10 mouse cellular contexts compared by ENCODE assay signal in the genomic region with DNA sequence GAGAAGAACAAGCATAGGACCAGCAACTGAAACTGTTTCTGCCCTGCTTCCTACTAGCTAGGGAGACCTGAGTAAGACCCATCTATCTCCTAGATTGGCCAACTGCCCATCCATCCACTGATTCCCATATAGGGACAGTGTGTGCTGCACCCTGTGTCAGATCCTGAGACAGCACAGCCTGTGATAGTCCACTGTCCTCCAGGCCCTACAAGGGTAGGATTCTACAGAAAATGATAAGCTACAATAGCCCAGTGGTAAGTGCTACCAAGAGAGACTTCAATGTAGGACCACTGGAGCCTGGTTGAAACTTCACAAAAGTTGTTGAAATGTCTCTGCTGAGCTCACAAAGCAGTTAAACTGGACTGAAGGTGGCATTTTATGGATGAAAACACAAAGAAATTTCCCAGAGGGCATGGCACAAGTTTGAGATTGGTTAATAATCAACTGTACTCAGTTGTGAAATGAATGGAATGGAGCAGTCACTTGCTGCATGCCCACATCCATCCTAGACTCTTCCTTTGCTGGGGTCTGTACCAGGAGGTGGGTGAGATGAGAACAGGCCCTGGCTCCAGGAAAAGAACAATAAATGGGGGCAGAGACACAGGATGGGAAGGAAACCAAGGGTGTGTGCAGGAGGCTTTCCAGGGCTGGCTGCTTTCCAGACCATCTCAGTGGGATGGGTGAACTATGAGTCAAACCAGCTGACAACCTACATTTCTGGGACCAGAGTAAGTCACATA. TPM values are rescaled to one million over a fixed set of nuclear protein-coding genes. Genes with fewer than 3 reads are reported as not detected.
DNase-seq lines count a peak whose midpoint lies in the region; ATAC-seq lines count a peak whose summit lies in the region.
"Had no signal": no experiment of that assay in that cellular context is flagged by ENCODE, and none has a peak within 500 bp of the region (broad histone marks: within the 10 kb centered on the region; RNA-seq: fewer than 3 reads in every experiment).

No protein-coding gene starts in this region.

- no peaks in the 10 kb centered on the region for H3K27me3 ChIP-seq in heart, embryonic 10.5 days (ENCODE audit: insufficient read depth, poor library complexity, severe bottlenecking)
- no peaks in the 10 kb centered on the region for H3K27me3 ChIP-seq in heart, embryonic 13.5 days (replicated peaks)
- H3K27me3 ChIP-seq in hindbrain, embryonic 14.5 days (ENCODE audit: control insufficient read depth, insufficient read depth, low read length): no peaks in the 10 kb centered on the region
- H3K27me3 ChIP-seq in hindbrain, embryonic 10.5 days (ENCODE audit: insufficient read depth, poor library complexity, severe bottlenecking): no peaks in the 10 kb centered on the region

- H3K4me3 ChIP-seq in heart, embryonic 10.5 days: no peak overlapping the region
- H3K4me3 ChIP-seq in heart, embryonic 13.5 days: no peak overlapping the region
- no peak overlapping the region for H3K4me3 ChIP-seq in hindbrain, embryonic 14.5 days (replicated peaks; ENCODE audit: low read length)
- H3K4me3 ChIP-seq in hindbrain, embryonic 10.5 days: no peak overlapping the region

- no peak for ATAC-seq in heart, embryonic 13.5 days (ENCODE audit: extremely low read depth, insufficient number of reproducible peaks, low FRiP score, low TSS enrichment)
- ATAC-seq in hindbrain, embryonic 14.5 days (ENCODE audit: low FRiP score): no peak
- no peak for ATAC-seq in erythroid progenitor cell, adult 5-6 weeks (replicated peaks; ENCODE audit: low FRiP score, poor library complexity, severe bottlenecking)

- peak; percentile 97 for DNase-seq in heart, adult 11 months
- no peak for DNase-seq in heart, embryonic 10.5 days (ENCODE audit: low spot score)
- peak; percentile 18 for DNase-seq in 416B (ENCODE audit: low read depth)
- peak; percentile 83 for DNase-seq in kidney, postnatal 10 days
- DNase-seq in hindbrain, embryonic 14.5 days (ENCODE audit: low spot score): no peak
- no peak for DNase-seq in hindbrain, embryonic 10.5 days (ENCODE audit: low spot score)
- DNase-seq: cerebellum, adult 9-10 months; retina, postnatal 1 day had no signal

- no peak overlapping the region for H3K9ac ChIP-seq in heart, embryonic 13.5 days
- H3K9ac ChIP-seq in hindbrain, embryonic 14.5 days: no peak overlapping the region

- no peak overlapping the region for H3K4me2 ChIP-seq in heart, embryonic 13.5 days
- H3K4me2 ChIP-seq in hindbrain, embryonic 14.5 days (replicated peaks): no peak overlapping the region

- peaks cover 13% of the 10 kb centered on the region for H3K9me3 ChIP-seq in heart, embryonic 10.5 days
- peaks cover 14% of the 10 kb centered on the region for H3K9me3 ChIP-seq in heart, embryonic 13.5 days
- H3K9me3 ChIP-seq in hindbrain, embryonic 14.5 days (ENCODE audit: control insufficient read depth, low read length): no peaks in the 10 kb centered on the region
- peaks cover 10% of the 10 kb centered on the region for H3K9me3 ChIP-seq in hindbrain, embryonic 10.5 days

- H3K4me1 ChIP-seq in heart, embryonic 10.5 days: peaks cover 17% of the 10 kb centered on the region
- H3K4me1 ChIP-seq in heart, embryonic 13.5 days: peaks cover 55% of the 10 kb centered on the region
- H3K4me1 ChIP-seq in hindbrain, embryonic 14.5 days (replicated peaks; ENCODE audit: control insufficient read depth, insufficient read depth, low read length): no peaks in the 10 kb centered on the region
- H3K4me1 ChIP-seq in hindbrain, embryonic 10.5 days (replicated peaks): 0 out of 2 replicates have a peak, but pooled peaks cover 7% of the 10 kb centered on the region

- no peak overlapping the region for H3K27ac ChIP-seq in heart, embryonic 10.5 days
- H3K27ac ChIP-seq in heart, embryonic 13.5 days (replicated peaks): peak overlapping the region; percentile 36; the same call in 1 of the 2 replicates
- no peak overlapping the region for H3K27ac ChIP-seq in hindbrain, embryonic 14.5 days
- no peak overlapping the region for H3K27ac ChIP-seq in hindbrain, embryonic 10.5 days

- peaks cover 12% of the 10 kb centered on the region for H3K36me3 ChIP-seq in heart, embryonic 10.5 days
- peaks cover 18% of the 10 kb centered on the region for H3K36me3 ChIP-seq in heart, embryonic 13.5 days
- H3K36me3 ChIP-seq in hindbrain, embryonic 14.5 days (replicated peaks; ENCODE audit: control insufficient read depth, insufficient read depth): no peaks in the 10 kb centered on the region
- H3K36me3 ChIP-seq in hindbrain, embryonic 10.5 days: no peaks in the 10 kb centered on the region

RNA-seq across cellular contexts. Expression of gene Traf5, which starts 15.4 kb away (rescaled TPM):
- 6.3 and 8.5 TPM in 2 replicates for polyA plus RNA-seq in heart, embryonic 10.5 days (2016; fragmentation: Nextera tagmentation; extraction: Ambion mirVana)
- 11.3 and 12.8 TPM in 2 replicates for polyA plus RNA-seq in heart, embryonic 13.5 days (2015; fragmentation: Nextera tagmentation; extraction: Ambion mirVana)
- polyA plus RNA-seq in hindbrain, embryonic 14.5 days (2014; fragmentation: Nextera tagmentation; extraction: Ambion mirVana): 1.8 and 2.9 TPM in 2 replicates
- polyA plus RNA-seq in hindbrain, embryonic 10.5 days (2016; fragmentation: Nextera tagmentation; extraction: Ambion mirVana): 2.4 and 5.6 TPM in 2 replicates
- total RNA-seq in erythroid progenitor cell, adult 5-6 weeks (2015; ENCODE audit: low replicate concordance): 6.1 and 16.3 TPM in 2 replicates
- 9.1 and 16.4 TPM in 2 replicates for total RNA-seq in erythroid progenitor cell, adult 5-6 weeks (2017; ENCODE audit: low replicate concordance)

Comparison
In these comparisons a context has a peak if more than half of its experiments do, and no peak if none do; other contexts are left out.
1. DNase-seq: peak in heart, adult 11 months (single experiment), 416B (single experiment) and kidney, postnatal 10 days (single experiment); none in heart, embryonic 10.5 days (single experiment), hindbrain, embryonic 14.5 days (single experiment) and hindbrain, embryonic 10.5 days (single experiment).